Mouse (Mus musculus) right cerebral cortex, adult 18-20 months (tissue): ENCODE measurements at regions not wholly inside any gene's neighbourhood (a gene's known extent, or its start where the extent isn't known, plus 50 kb on each side); places are given as distances from the start of the nearest gene placed in this dataset.
A peak's percentile ranks its signal among the peaks of the same experiment; 100 is the strongest.

Experiments used
- DNase-seq: peaks from one replicate; pipeline ENCODE4 v3.0.0; 2022; ENCODE audit warnings: mixed read lengths

GRCm38 (mm10) chr12:14415543-14416181 lies 263.8 kb upstream of the Fam84a start:
- no peak for DNase-seq

- peak; percentile 3 for DNase-seq
Observed at GRCm38 (mm10) chr12:14411102-14411501, 259.2 kb upstream of the Fam84a start.

- no peak for DNase-seq
Observed at GRCm38 (mm10) chr12:14405796-14406195, 253.9 kb upstream of the Fam84a start.

- no peak for DNase-seq
Observed at GRCm38 (mm10) chr12:14376211-14376610, 224.4 kb upstream of the Fam84a start.

- peak; percentile 34 for DNase-seq
Observed at GRCm38 (mm10) chr12:14338244-14338799, 186.5 kb upstream of the Fam84a start.

GRCm38 (mm10) chr12:14337813-14338212 lies 186.0 kb upstream of the Fam84a start:
- DNase-seq, result no peak

GRCm38 (mm10) chr12:14318693-14319092 lies 166.8 kb upstream of the Fam84a start:
- DNase-seq, result no peak

GRCm38 (mm10) chr12:14316392-14316791 lies 164.5 kb upstream of the Fam84a start:
- no peak for DNase-seq

GRCm38 (mm10) chr12:14315780-14316179 lies 163.9 kb upstream of the Fam84a start:
- DNase-seq, result peak; percentile 59

GRCm38 (mm10) chr12:14302366-14302930 lies 150.6 kb upstream of the Fam84a start:
- DNase-seq, result no peak

- no peak for DNase-seq
Observed at GRCm38 (mm10) chr12:14301676-14302365, 150.0 kb upstream of the Fam84a start.

GRCm38 (mm10) chr12:14292083-14292482 lies 140.2 kb upstream of the Fam84a start:
- DNase-seq, result no peak

- DNase-seq, result no peak
Observed at GRCm38 (mm10) chr12:14287657-14288056, 135.8 kb upstream of the Fam84a start.

- DNase-seq, result no peak
Observed at GRCm38 (mm10) chr12:14286676-14287075, 134.8 kb upstream of the Fam84a start.

GRCm38 (mm10) chr12:14285870-14286535 lies 134.1 kb upstream of the Fam84a start:
- DNase-seq, result no peak

GRCm38 (mm10) chr12:14283106-14283692 lies 131.3 kb upstream of the Fam84a start:
- DNase-seq, result peak; percentile 11

- no peak for DNase-seq
Observed at GRCm38 (mm10) chr12:14275265-14275664, 123.4 kb upstream of the Fam84a start.

GRCm38 (mm10) chr12:14274796-14275195 lies 122.9 kb upstream of the Fam84a start:
- DNase-seq, result no peak

- DNase-seq, result no peak
Observed at GRCm38 (mm10) chr12:14271216-14271615, 119.4 kb upstream of the Fam84a start.

- DNase-seq, result no peak
Observed at GRCm38 (mm10) chr12:14261102-14261501, 109.2 kb upstream of the Fam84a start.

- no peak for DNase-seq
Observed at GRCm38 (mm10) chr12:14260288-14260687, 108.4 kb upstream of the Fam84a start.

- peak; percentile 58 for DNase-seq
Observed at GRCm38 (mm10) chr12:14253336-14253735, 101.5 kb upstream of the Fam84a start.

- no peak for DNase-seq
Observed at GRCm38 (mm10) chr12:14250124-14250523, 98.3 kb upstream of the Fam84a start.
